Mouse (Mus musculus) CH12.LX (cell line): Measurements from ENCODE around the gene Scarb2. TPM values are rescaled to one million over a fixed set of nuclear protein-coding genes. Genes with fewer than 3 reads are reported as not detected.

ENCODE experiments used
- DNase-seq: peaks from one replicate; pipeline ENCODE4 v3.0.0-alpha.2; 2013; ENCODE audit errors: extremely low read depth
- H3K27ac ChIP-seq: 2 replicates; pipeline ENCODE4 v1.5.1; 2012; ENCODE audit warnings: low read depth, mild to moderate bottlenecking, control low read depth, moderate library complexity; ENCODE audit not compliant: insufficient read depth
- H3K27me3 ChIP-seq: replicated peaks from 2 replicates; pipeline ENCODE3; 2012; ENCODE audit warnings: inconsistent platforms
- H3K36me3 ChIP-seq, 2 experiments: replicated peaks in 1 of 2; 2 replicates each; pipeline versions ENCODE3 to v1.6.1; 2012; ENCODE audit warnings: inconsistent platforms in 1 of 2, low read length in 1 of 2, mild to moderate bottlenecking in 1 of 2, mixed read lengths in 1 of 2, moderate library complexity in 1 of 2; ENCODE audit not compliant: control insufficient read depth in 1 of 2, insufficient read depth in 1 of 2
- H3K4me1 ChIP-seq, 2 experiments: 2 replicates each; pipeline ENCODE4 v1.6.1; 2012; ENCODE audit warnings: inconsistent platforms in 1 of 2, moderate library complexity in 1 of 2; ENCODE audit not compliant: insufficient read depth in 2 of 2, control insufficient read depth in 1 of 2
- H3K4me2 ChIP-seq: 2 replicates; pipeline ENCODE4 v1.6.1; 2012; ENCODE audit warnings: low read depth, mild to moderate bottlenecking, control low read depth; ENCODE audit not compliant: poor library complexity, insufficient read depth, severe bottlenecking
- H3K4me3 ChIP-seq, 3 experiments: fragments of 150-350 bp in 1 of 3; sonication (generic) in 1 of 3; replicated peaks in 1 of 3; 2 replicates each; pipeline versions ENCODE3 to v1.5.1; 2011 to 2012; ENCODE audit warnings: low read depth in 2 of 3, low read length in 2 of 3, mild to moderate bottlenecking in 2 of 3, moderate library complexity in 2 of 3, control low read depth in 1 of 3, improper control_type of control experiment in 1 of 3, inconsistent platforms in 1 of 3, mixed read lengths in 1 of 3; ENCODE audit not compliant: poor library complexity in 1 of 3
- H3K79me2 ChIP-seq: replicated peaks from 2 replicates; pipeline ENCODE4 v1.6.1; 2012; ENCODE audit warnings: mild to moderate bottlenecking, moderate library complexity; ENCODE audit not compliant: control insufficient read depth, poor library complexity, insufficient read depth, severe bottlenecking; ENCODE audit errors: extremely low read depth
- H3K9ac ChIP-seq: 2 replicates; pipeline ENCODE4 v1.6.1; 2012; ENCODE audit warnings: low read depth, mild to moderate bottlenecking, control low read depth, moderate library complexity; ENCODE audit not compliant: insufficient read depth
- H3K9me3 ChIP-seq: replicated peaks from 2 replicates; pipeline ENCODE3; 2012; ENCODE audit warnings: low read length, inconsistent platforms, mixed read lengths
- BHLHE40 ChIP-seq: IDR thresholded peaks from 2 replicates; pipeline ENCODE4 v1.6.1; 2011; ENCODE audit warnings: mild to moderate bottlenecking, low read depth, low read length, improper control_type of control experiment
- CHD2 ChIP-seq: IDR thresholded peaks from 2 replicates; pipeline ENCODE4 v1.6.1; 2011; ENCODE audit warnings: low read length, improper control_type of control experiment
- CTCF ChIP-seq, 2 experiments: IDR thresholded peaks in 1 of 2; conservative IDR thresholded peaks in 1 of 2; 2 replicates each; pipeline ENCODE4 v1.5.1; 2011 to 2012; ENCODE audit warnings: low read depth in 2 of 2, low read length in 2 of 2, improper control_type of control experiment in 1 of 2, inconsistent platforms in 1 of 2, mild to moderate bottlenecking in 1 of 2, moderate library complexity in 1 of 2
- E2F4 ChIP-seq: IDR thresholded peaks from 2 replicates; pipeline ENCODE4 v1.6.1; 2011; ENCODE audit warnings: low read depth, low read length, improper control_type of control experiment; ENCODE audit not compliant: insufficient replicate concordance
- ELF1 ChIP-seq: IDR thresholded peaks from 2 replicates; pipeline ENCODE4 v1.6.1; 2014; ENCODE audit warnings: low read depth, mild to moderate bottlenecking, inconsistent platforms, low read length, improper control_type of control experiment
- EP300 ChIP-seq: IDR thresholded peaks from 2 replicates; pipeline ENCODE4 v1.6.1; 2011; ENCODE audit warnings: low read length, improper control_type of control experiment
- ETS1 ChIP-seq: conservative IDR thresholded peaks from 2 replicates; pipeline ENCODE4 v1.6.1; 2012; ENCODE audit warnings: low read depth, mild to moderate bottlenecking, inconsistent platforms, low read length, improper control_type of control experiment, moderate library complexity
- GABPA ChIP-seq: IDR thresholded peaks from 2 replicates; pipeline ENCODE4 v1.6.1; 2012; ENCODE audit warnings: low read depth, low read length, improper control_type of control experiment, inconsistent platforms; ENCODE audit not compliant: insufficient replicate concordance
- HCFC1 ChIP-seq: IDR thresholded peaks from 2 replicates; pipeline ENCODE4 v1.6.1; 2012; ENCODE audit warnings: low read depth, mild to moderate bottlenecking, inconsistent platforms, low read length, improper control_type of control experiment
- IRF4 ChIP-seq: IDR thresholded peaks from 2 replicates; pipeline ENCODE4 v1.6.1; 2014; ENCODE audit warnings: low read depth, mild to moderate bottlenecking, inconsistent platforms, low read length, improper control_type of control experiment
- JUN ChIP-seq: IDR thresholded peaks from 2 replicates; pipeline ENCODE4 v1.6.1; 2011; ENCODE audit warnings: low read depth, mild to moderate bottlenecking, low read length, improper control_type of control experiment, moderate library complexity; ENCODE audit not compliant: insufficient read depth
- JUND ChIP-seq: conservative IDR thresholded peaks from 2 replicates; pipeline ENCODE4 v1.6.1; 2011; ENCODE audit warnings: low read depth, low read length, improper control_type of control experiment
- KAT2A ChIP-seq: IDR thresholded peaks from 2 replicates; pipeline ENCODE4 v1.6.1; 2012; ENCODE audit warnings: low read length, improper control_type of control experiment, inconsistent platforms; ENCODE audit not compliant: insufficient replicate concordance
- MAFK ChIP-seq: IDR thresholded peaks from 2 replicates; pipeline ENCODE4 v1.6.1; 2011; ENCODE audit warnings: low read length, improper control_type of control experiment; ENCODE audit not compliant: insufficient replicate concordance
- MAZ ChIP-seq: IDR thresholded peaks from 2 replicates; pipeline ENCODE4 v1.6.1; 2012; ENCODE audit warnings: low read depth, mild to moderate bottlenecking, inconsistent platforms, low read length, improper control_type of control experiment, moderate library complexity
- MEF2A ChIP-seq: IDR thresholded peaks from 2 replicates; pipeline ENCODE4 v1.6.1; 2014; ENCODE audit warnings: low read depth, mild to moderate bottlenecking, inconsistent platforms, low read length, improper control_type of control experiment, borderline replicate concordance
- MXI1 ChIP-seq: IDR thresholded peaks from 2 replicates; pipeline ENCODE4 v1.6.1; 2011; ENCODE audit warnings: mild to moderate bottlenecking, low read depth, low read length, improper control_type of control experiment
- MYC ChIP-seq: IDR thresholded peaks from 2 replicates; pipeline ENCODE4 v1.6.1; 2011; ENCODE audit warnings: low read depth, mild to moderate bottlenecking, improper control_type of control experiment, low read length
- NRF1 ChIP-seq: IDR thresholded peaks from 2 replicates; pipeline ENCODE4 v1.6.1; 2014; ENCODE audit warnings: low read depth, mild to moderate bottlenecking, inconsistent platforms, low read length, improper control_type of control experiment, moderate library complexity
- PAX5 ChIP-seq: IDR thresholded peaks from 2 replicates; pipeline ENCODE4 v1.6.1; 2012; ENCODE audit warnings: low read length, inconsistent platforms, mixed read lengths
- POLR2A ChIP-seq: IDR thresholded peaks from 2 replicates; pipeline ENCODE4 v1.6.1; 2011; ENCODE audit warnings: low read depth, mild to moderate bottlenecking, improper control_type of control experiment, low read length
- POLR2AphosphoS2 ChIP-seq: IDR thresholded peaks from 2 replicates; pipeline ENCODE4 v1.6.1; 2011; ENCODE audit warnings: low read depth, low read length, improper control_type of control experiment
- RAD21 ChIP-seq: IDR thresholded peaks from 2 replicates; pipeline ENCODE4 v1.6.1; 2011; ENCODE audit warnings: low read depth, mild to moderate bottlenecking, low read length, improper control_type of control experiment, moderate library complexity
- RCOR1 ChIP-seq: conservative IDR thresholded peaks from 2 replicates; pipeline ENCODE4 v1.6.1; 2012; ENCODE audit warnings: low read depth, mild to moderate bottlenecking, inconsistent platforms, low read length, improper control_type of control experiment
- SIN3A ChIP-seq: IDR thresholded peaks from 2 replicates; pipeline ENCODE4 v1.6.1; 2012; ENCODE audit warnings: low read length, improper control_type of control experiment, inconsistent platforms
- SMC3 ChIP-seq: IDR thresholded peaks from 2 replicates; pipeline ENCODE4 v1.6.1; 2011; ENCODE audit warnings: low read depth, low read length, improper control_type of control experiment
- TBP ChIP-seq: conservative IDR thresholded peaks from 2 replicates; pipeline ENCODE4 v1.6.1; 2011; ENCODE audit warnings: low read depth, low read length, improper control_type of control experiment
- TCF12 ChIP-seq: IDR thresholded peaks from 2 replicates; pipeline ENCODE4 v1.6.1; 2014; ENCODE audit warnings: low read depth, mild to moderate bottlenecking, inconsistent platforms, low read length, improper control_type of control experiment
- UBTF ChIP-seq: IDR thresholded peaks from 2 replicates; pipeline ENCODE4 v1.6.1; 2012; ENCODE audit warnings: low read depth, mild to moderate bottlenecking, inconsistent platforms, low read length, improper control_type of control experiment, moderate library complexity
- USF1 ChIP-seq: IDR thresholded peaks from 2 replicates; pipeline ENCODE4 v1.6.1; 2014; ENCODE audit warnings: low read depth, mild to moderate bottlenecking, inconsistent platforms, low read length, improper control_type of control experiment
- USF2 ChIP-seq: conservative IDR thresholded peaks from 2 replicates; pipeline ENCODE4 v1.6.1; 2011; ENCODE audit warnings: low read depth, low read length, improper control_type of control experiment
- ZKSCAN1 ChIP-seq: IDR thresholded peaks from 2 replicates; pipeline ENCODE4 v1.6.1; 2012; ENCODE audit warnings: low read depth, inconsistent platforms, low read length, improper control_type of control experiment, borderline replicate concordance
- ZMIZ1 ChIP-seq: IDR thresholded peaks from 2 replicates; pipeline ENCODE4 v1.6.1; 2012; ENCODE audit warnings: low read depth, mild to moderate bottlenecking, inconsistent platforms, low read length, improper control_type of control experiment
- dilution Hi-C: fragments of 300-500 bp; cut with MboI; formaldehyde crosslinking; loops from 2 replicates; pipeline ENCODE4 v1.14.3; 2020; ENCODE audit warnings: low sequenced_read_pairs; ENCODE audit not compliant: extremely low pct_unique_long_range_greater_than_20kb, extremely low pct_ligation_motif_present
- in situ Hi-C: fragments of 300-500 bp; cut with MboI; formaldehyde crosslinking; loops from 3 replicates; pipeline ENCODE4 v1.14.3; 2019; ENCODE audit warnings: low sequenced_read_pairs, low pct_ligation_motif_present, low pct_unique_long_range_greater_than_20kb, mixed read lengths
- polyA plus RNA-seq: library from polyadenylated mRNA; unstranded; fragments of >175 nt; gene quantifications from 2 replicates; pipeline ENCODE4 v1.2.1, GENCODE M21; 2012; ENCODE audit warnings: low read depth; ENCODE audit not compliant: insufficient read length
- total RNA-seq, 2 experiments: library from RNA; depleted of rRNA; stranded (reverse); fragments of 300-350 nt in 1 of 2; fragments of >200 nt in 1 of 2; gene quantifications; 2 replicates each; pipeline ENCODE4 v1.2.3; 2012 to 2014

Gene Scarb2
- total and polyA plus RNA-seq, 3 experiments, result 7.2 to 9.5 (median 9.2) TPM

DNA sequence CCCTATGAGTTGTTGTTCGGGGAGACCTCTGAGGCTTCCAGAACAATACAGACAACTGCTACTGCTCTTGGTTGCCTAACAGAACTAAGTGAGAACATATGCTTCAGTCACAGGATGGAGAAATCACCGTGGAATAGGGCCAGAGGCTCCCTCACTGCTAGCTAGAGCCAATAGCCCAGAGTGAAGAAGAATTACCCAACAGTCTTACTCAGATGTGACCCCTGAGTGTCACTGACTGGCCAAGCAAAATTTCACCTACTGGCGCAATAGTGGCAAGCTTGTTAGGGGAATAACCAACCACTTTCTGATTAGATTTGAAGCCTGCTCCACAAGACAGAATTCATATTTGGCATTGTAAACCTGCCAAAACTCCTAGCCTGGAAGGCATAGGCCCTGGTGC is 19.9 kb downstream of the Scarb2 start:
- Histone ChIP-seq H3K79me2 (no peaks in the 10 kb centered on the region), H3K9ac (no peak overlapping the region), H3K9me3 (peaks cover 10% of the 10 kb centered on the region), H3K4me3 (no peak overlapping the region), H3K4me2 (no peak overlapping the region), H3K27me3 (no peaks in the 10 kb centered on the region), H3K27ac (no peak overlapping the region), H3K36me3 (peaks cover 0 to 21% of the 10 kb centered on the region in 2 experiments), H3K4me1 (peaks cover 22 to 55% of the 10 kb centered on the region in 2 experiments)
- dilution Hi-C loops (no loop called here), in situ Hi-C loops (no loop called here)
- DNase-seq, result no peak
- no peak for TF ChIP-seq SMC3
- no peak for TF ChIP-seq NRF1
- TF ChIP-seq ZMIZ1, result no peak
- TF ChIP-seq POLR2A, result no peak
- TF ChIP-seq CTCF (conservative IDR thresholded peaks at IDR 0.05 in 1 of 2, IDR thresholded peaks at IDR 0.05 in 1 of 2; ENCODE audit: low read depth in 2 of 2, low read length in 2 of 2), result no peak

DNA sequence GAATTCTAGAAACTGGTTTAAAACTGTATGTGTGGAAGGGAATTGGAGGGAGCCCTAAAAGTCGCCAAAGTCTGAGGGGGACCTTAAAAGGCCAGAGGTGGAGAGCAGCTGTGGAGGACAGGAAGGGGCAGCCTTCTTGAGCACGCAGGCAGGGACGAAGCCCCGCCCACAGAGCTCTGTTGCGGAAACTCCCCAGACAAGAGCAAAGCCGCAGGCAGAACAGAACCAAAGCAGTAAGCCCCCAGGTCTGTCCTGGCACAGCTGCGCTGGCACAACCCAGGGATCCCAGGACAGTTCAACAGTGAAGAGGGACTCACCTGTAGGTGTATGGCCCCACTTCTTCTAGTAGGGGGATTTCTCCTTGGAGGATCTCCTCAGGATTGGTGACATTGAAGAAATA is 21.8 kb downstream of the Scarb2 start:
- H3K9me3 ChIP-seq, result peaks cover 10% of the 10 kb centered on the region
- no peak overlapping the region for H3K27ac ChIP-seq
- H3K4me3 ChIP-seq, result no peak overlapping the region
- dilution Hi-C loops (no loop called here), in situ Hi-C loops (no loop called here)
- H3K79me2 ChIP-seq, result no peaks in the 10 kb centered on the region
- peak; percentile 74 for DNase-seq
- H3K4me2 ChIP-seq, result peak overlapping the region; percentile 62
- peaks cover 0 to 21% of the 10 kb centered on the region in 2 experiments for H3K36me3 ChIP-seq
- no peak overlapping the region for H3K9ac ChIP-seq
- peaks cover 15 to 38% of the 10 kb centered on the region in 2 experiments for H3K4me1 ChIP-seq
- no peaks in the 10 kb centered on the region for H3K27me3 ChIP-seq
- TF ChIP-seq SIN3A, result no peak
- peak; percentile 33; the same call in 1 of the 2 replicates for TF ChIP-seq TCF12
- no peak for TF ChIP-seq ZMIZ1
- peak; percentile 46; the same call in 1 of the 2 replicates for TF ChIP-seq HCFC1
- TF ChIP-seq MAFK, result no peak
- TF ChIP-seq PAX5, result no peak
- TF ChIP-seq SMC3, result no peak
- TF ChIP-seq MEF2A, result peak; percentile 36; the same call in 1 of the 2 replicates
- no peak for TF ChIP-seq KAT2A
- no peak for TF ChIP-seq MYC
- no peak for TF ChIP-seq JUN
- TF ChIP-seq RCOR1, result no peak
- no peak for TF ChIP-seq ZKSCAN1
- TF ChIP-seq POLR2AphosphoS2, result no peak
- peak; percentile 53; the same call in 1 of the 2 replicates for TF ChIP-seq POLR2A
- no peak for TF ChIP-seq RAD21
- no peak for TF ChIP-seq MAZ
- TF ChIP-seq NRF1, result 0 out of 2 replicates have a peak, but pooled peaks have one; percentile 26
- TF ChIP-seq MXI1, result no peak
- no peak for TF ChIP-seq TBP
- peak; percentile 58 for TF ChIP-seq ELF1
- no peak for TF ChIP-seq BHLHE40
- no peak for TF ChIP-seq UBTF
- no peak for TF ChIP-seq GABPA
- TF ChIP-seq USF2, result no peak
- TF ChIP-seq JUND, result no peak
- no peak for TF ChIP-seq CHD2
- TF ChIP-seq IRF4, result 0 out of 2 replicates have a peak, but pooled peaks have one; percentile 30
- no peak for TF ChIP-seq E2F4
- no peak for TF ChIP-seq EP300
- TF ChIP-seq ETS1, result no peak
- TF ChIP-seq USF1, result no peak
